Mouse (Mus musculus): ENCODE results near the gene Aqp1.

DNA sequence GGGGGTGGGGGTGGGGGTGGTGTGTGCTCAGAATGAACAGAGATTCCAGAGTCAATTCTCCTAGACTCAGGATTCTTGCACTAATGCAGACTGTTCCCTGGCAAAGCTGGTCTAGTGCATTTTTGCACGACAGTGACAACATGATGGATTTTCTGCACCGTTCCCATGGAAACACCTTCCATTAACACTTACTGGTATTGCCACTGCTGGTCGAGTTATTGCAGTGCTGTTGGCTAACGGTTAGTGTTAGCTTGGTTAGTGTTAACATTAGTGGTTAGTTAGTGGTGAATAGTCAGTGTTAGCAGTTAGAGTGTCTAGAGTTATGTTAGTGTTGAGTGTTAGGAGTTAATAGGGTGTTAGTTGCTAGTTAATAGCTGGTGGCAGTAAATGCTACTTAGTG lies 55.6 kb downstream of the Aqp1 start:
- TF ChIP-seq CTCF (IDR thresholded peaks at IDR 0.05; ENCODE audit: extremely low read depth, insufficient read depth, insufficient read length, insufficient replicate concordance), result no peak
- TF ChIP-seq POLR2A (IDR thresholded peaks at IDR 0.05; ENCODE audit: low read depth, low read length), result no peak
